Mouse (Mus musculus) hindbrain, embryonic 16.5 days (tissue): ENCODE data around the gene Tprg. TPM values are rescaled to one million over a fixed set of nuclear protein-coding genes. Genes with fewer than 3 reads are reported as not detected.
A peak's percentile ranks its signal among the peaks of the same experiment; 100 is the strongest.

Experiments
- ATAC-seq: fragments of 200-750 bp; cut with Nextera tagmentation; 2 replicates; pipeline ENCODE4 v1.8.0; 2017; ENCODE audit warnings: moderate TSS enrichment, moderate library complexity
- H3K27ac ChIP-seq: fragments of 300-500 bp; sonication (generic); 2 replicates; pipeline ENCODE4 v1.5.1; 2014; ENCODE audit warnings: low read depth, mild to moderate bottlenecking, control low read depth, low read length, moderate library complexity
- H3K27me3 ChIP-seq: fragments of 300-500 bp; sonication (generic); replicated peaks from 2 replicates; pipeline ENCODE4 v1.6.1; 2014; ENCODE audit warnings: low read length; ENCODE audit not compliant: control insufficient read depth, insufficient read depth
- H3K36me3 ChIP-seq: fragments of 300-500 bp; sonication (generic); 2 replicates; pipeline ENCODE4 v1.6.1; 2014; ENCODE audit warnings: mild to moderate bottlenecking, low read length, moderate library complexity, mixed read lengths; ENCODE audit not compliant: control insufficient read depth, insufficient read depth
- H3K4me1 ChIP-seq: fragments of 300-500 bp; sonication (generic); 2 replicates; pipeline ENCODE4 v1.6.1; 2014; ENCODE audit warnings: low read depth, low read length; ENCODE audit not compliant: control insufficient read depth, insufficient read depth
- H3K4me2 ChIP-seq: fragments of 300-500 bp; sonication (generic); 2 replicates; pipeline ENCODE4 v1.6.1; 2014; ENCODE audit warnings: mild to moderate bottlenecking, low read length, control low read depth, moderate library complexity
- H3K4me3 ChIP-seq: fragments of 300-500 bp; sonication (generic); 2 replicates; pipeline ENCODE4 v1.5.1; 2014; ENCODE audit warnings: mild to moderate bottlenecking, low read length, control low read depth, moderate library complexity
- H3K9ac ChIP-seq: fragments of 300-500 bp; sonication (generic); 2 replicates; pipeline ENCODE4 v1.6.1; 2014; ENCODE audit warnings: low read depth, mild to moderate bottlenecking, control low read depth, low read length, moderate library complexity
- H3K9me3 ChIP-seq: fragments of 300-500 bp; sonication (generic); 2 replicates; pipeline ENCODE4 v1.6.1; 2014; ENCODE audit warnings: mild to moderate bottlenecking, low read length, moderate library complexity; ENCODE audit not compliant: control insufficient read depth
- WGBS: fragments of 180-500 bp; shearing (Covaris S2); extraction: QIAGEN DNeasy Blood & Tissue Kit; methylation state at CpG from one replicate; pipeline ENCODE4 v1.1.7; 2014; 5-methylcytosine and 5-hydroxymethylcytosine counted together
- polyA plus RNA-seq: library from polyadenylated mRNA; unstranded; fragments of >200 nt; fragmentation: Nextera tagmentation; extraction: Ambion mirVana; gene quantifications from 2 replicates; pipeline ENCODE4 v1.2.1, GENCODE M21; 2015

The Tprg gene
- polyA plus RNA-seq, 1 experiment from 2014 or later = 0.14 TPM

DNA sequence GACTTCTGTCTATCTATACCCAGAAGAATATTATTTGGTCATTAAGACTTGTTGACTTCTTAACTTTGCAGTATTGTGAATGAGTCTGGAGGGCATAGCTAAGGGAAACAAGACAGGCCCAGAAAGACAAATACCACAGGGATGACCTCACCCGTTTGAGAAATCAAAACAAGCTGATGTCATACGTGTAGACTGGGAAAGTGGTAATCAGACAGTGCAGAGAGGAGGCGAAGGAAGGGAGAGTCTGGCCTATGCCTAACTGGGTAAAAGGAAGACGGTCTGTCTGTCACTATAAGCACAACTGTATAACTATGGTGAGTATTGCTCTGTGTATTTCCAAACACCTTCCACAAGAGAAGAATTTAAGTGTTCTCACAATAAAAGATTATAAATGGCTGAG is 23.7 kb upstream of the Tprg start:
- no peaks in the 10 kb centered on the region for H3K9me3 ChIP-seq
- H3K9ac ChIP-seq = no peak overlapping the region
- H3K4me2 ChIP-seq = no peak overlapping the region
- WGBS = 70% methylated on average over 4 of the region's 4 CpGs
- no peaks in the 10 kb centered on the region for H3K4me1 ChIP-seq
- no peak overlapping the region for H3K27ac ChIP-seq
- no peak overlapping the region for H3K4me3 ChIP-seq
- H3K36me3 ChIP-seq = no peaks in the 10 kb centered on the region
- ATAC-seq = no peak
- no peaks in the 10 kb centered on the region; the same call in 1 of the 2 replicates for H3K27me3 ChIP-seq

DNA sequence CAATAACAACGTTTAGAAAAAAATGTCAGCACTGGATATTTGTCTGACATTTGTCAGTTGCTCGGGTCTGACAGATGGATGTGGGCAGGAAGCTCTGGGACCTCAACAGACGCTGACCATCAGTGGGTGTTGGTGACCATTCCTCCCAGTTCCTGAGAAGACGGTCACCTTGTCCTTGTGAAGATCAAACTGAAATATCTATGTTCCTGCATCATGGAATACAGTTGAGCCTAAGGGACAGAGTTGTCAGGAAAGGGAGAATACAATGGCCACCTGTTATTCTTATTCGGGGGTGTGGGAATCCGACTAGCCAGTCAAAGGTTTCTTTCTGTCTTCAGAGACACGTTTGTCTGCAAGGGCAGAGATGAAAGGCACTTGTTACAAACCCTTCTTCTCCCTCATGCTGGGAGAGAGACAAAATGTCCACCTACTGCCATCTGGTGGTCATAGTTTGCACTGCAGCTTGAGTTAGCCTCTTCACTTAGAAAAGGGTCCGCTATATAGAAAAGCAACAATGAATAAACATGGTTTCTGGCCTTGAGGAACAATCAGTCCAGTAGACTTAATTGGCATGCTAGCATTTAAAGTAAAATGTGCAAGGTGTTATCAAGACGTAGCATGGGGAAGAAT is 23.0 kb upstream of the Tprg start:
- Histone ChIP-seq H3K9ac (no peak overlapping the region), H3K4me3 (no peak overlapping the region), H3K4me2 (no peak overlapping the region), H3K27me3 (no peaks in the 10 kb centered on the region; the same call in 1 of the 2 replicates), H3K4me1 (no peaks in the 10 kb centered on the region), H3K27ac (no peak overlapping the region), H3K36me3 (no peaks in the 10 kb centered on the region), H3K9me3 (no peaks in the 10 kb centered on the region)
- whole genome bisulfite sequencing = 41% methylated on average over 9 of the region's 9 CpGs
- peak; percentile 74; the same call in 1 of the 2 replicates for ATAC-seq

DNA sequence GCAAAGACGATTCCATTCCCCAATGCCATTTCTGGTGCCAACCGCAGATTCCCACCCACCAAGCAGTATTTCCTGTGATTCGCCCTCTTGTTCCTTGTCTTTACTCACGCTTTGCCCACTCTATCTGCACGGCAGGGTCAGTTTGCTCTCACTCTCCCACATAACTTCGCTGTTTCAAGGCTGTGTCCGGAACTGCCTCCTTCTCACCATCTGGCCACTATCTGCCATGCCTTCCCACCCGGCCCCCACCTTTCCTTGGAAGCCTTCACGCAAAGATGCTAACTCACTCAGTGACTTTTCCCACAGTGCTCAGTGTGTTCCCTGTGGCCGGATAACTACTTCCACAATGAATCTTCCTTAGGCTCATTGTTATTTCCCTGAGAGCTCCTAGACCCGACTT is 21.4 kb upstream of the Tprg start:
- Histone ChIP-seq H3K4me2 (no peak overlapping the region), H3K4me3 (no peak overlapping the region), H3K27me3 (no peaks in the 10 kb centered on the region; the same call in 1 of the 2 replicates), H3K9me3 (no peaks in the 10 kb centered on the region), H3K27ac (no peak overlapping the region), H3K9ac (no peak overlapping the region), H3K36me3 (no peaks in the 10 kb centered on the region), H3K4me1 (no peaks in the 10 kb centered on the region)
- no peak for ATAC-seq
- whole genome bisulfite sequencing = 79% methylated on average over 11 of the region's 11 CpGs

DNA sequence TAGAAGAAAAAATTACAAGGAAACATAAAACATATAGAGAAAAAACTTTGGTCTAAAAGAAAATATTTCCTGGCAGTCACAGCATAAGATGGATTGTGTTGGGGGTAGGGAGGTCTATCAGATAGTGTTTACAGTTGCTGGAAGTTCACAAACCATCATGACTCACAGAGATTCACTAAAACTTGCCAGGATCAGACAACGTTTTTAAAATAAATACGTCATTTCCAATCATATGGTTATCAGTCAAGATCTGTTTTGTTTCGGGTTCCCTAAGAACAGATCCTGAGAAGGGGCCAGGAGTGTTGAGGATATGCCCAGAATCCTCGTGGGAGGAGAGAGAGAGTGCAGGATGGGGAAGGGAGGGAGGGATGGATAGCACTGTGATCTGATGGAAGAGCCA is 18.3 kb upstream of the Tprg start:
- no peak for ATAC-seq
- WGBS = 71% methylated on average over 4 of the region's 4 CpGs
- Histone ChIP-seq H3K27ac (no peak overlapping the region), H3K4me2 (no peak overlapping the region), H3K4me3 (no peak overlapping the region), H3K27me3 (no peaks in the 10 kb centered on the region; the same call in 1 of the 2 replicates), H3K9me3 (no peaks in the 10 kb centered on the region), H3K9ac (no peak overlapping the region), H3K36me3 (no peaks in the 10 kb centered on the region), H3K4me1 (no peaks in the 10 kb centered on the region)

DNA sequence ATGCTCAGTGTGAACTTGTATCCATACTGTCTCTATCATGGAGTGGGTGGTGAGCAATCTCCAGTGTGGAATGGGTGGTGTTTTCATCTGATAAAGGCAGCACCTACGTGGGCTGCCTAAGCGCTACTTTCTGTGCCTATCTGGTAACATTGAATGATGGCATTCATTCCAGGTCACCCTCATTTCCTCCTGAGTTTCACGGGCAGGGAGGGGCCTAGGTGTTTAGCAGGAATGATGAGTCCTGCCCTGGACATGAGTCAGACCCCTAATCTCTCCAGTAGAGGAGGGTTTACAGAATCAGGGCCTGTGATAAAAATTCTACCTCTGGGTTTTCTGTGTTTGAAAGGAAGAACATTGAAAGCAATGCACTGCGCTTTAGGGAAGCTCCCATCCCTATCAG is 4.1 kb upstream of the Tprg start:
- Histone ChIP-seq H3K9me3 (no peaks in the 10 kb centered on the region), H3K9ac (no peak overlapping the region), H3K4me1 (no peaks in the 10 kb centered on the region), H3K27me3 (no peaks in the 10 kb centered on the region), H3K36me3 (no peaks in the 10 kb centered on the region), H3K4me3 (no peak overlapping the region), H3K27ac (no peak overlapping the region), H3K4me2 (no peak overlapping the region)
- 95% methylated on average over 4 of the region's 4 CpGs for WGBS
- ATAC-seq = no peak

DNA sequence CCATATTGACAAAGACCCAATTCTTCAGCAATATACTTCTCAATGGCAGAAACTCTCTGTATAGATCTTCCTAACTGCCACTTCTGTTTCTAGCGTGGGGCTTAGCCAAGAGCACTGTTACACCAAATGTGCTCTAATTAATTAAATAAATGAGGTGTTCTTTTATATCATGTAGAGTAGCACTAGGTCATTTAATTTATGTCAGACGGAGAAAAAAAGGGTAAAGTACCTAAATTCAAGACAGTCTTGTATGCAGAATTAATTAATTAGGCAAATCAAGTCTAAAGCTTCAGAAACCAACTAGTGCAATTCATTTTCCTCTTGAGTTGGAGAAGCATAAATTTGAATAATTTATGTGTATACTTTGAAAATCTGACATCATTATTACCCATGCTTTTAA is 7.1 kb downstream of the Tprg start:
- H3K9ac ChIP-seq = no peak overlapping the region
- WGBS = 69% methylated on average over 2 of the region's 2 CpGs
- no peak for ATAC-seq

DNA sequence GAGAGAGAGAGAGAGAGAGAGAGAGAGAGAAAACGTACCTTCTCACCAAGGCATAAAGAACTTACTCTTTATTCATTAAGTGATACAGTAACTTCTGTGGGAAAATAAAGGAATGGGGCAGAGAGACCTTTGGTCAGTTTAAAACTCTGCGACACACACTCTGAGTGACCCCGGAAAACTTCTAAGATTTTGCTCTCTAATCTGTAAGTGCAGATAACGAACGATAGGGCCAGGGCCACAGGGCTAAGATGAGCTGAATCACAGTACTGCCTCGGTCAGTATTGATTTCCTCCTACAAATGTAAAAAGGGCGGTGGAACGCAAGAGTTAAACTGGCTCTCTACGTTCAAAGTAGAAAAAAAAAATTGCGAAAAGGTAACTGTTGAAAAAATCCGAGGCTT is 8.9 kb downstream of the Tprg start:
- H3K27ac ChIP-seq = no peak overlapping the region
- no peaks in the 10 kb centered on the region for H3K4me1 ChIP-seq
- no peak overlapping the region for H3K9ac ChIP-seq
- H3K36me3 ChIP-seq = no peaks in the 10 kb centered on the region
- no peaks in the 10 kb centered on the region for H3K9me3 ChIP-seq
- H3K4me3 ChIP-seq = no peak overlapping the region
- no peak overlapping the region for H3K4me2 ChIP-seq
- ATAC-seq = no peak
- 92% methylated on average over 11 of the region's 11 CpGs for WGBS
- no peaks in the 10 kb centered on the region for H3K27me3 ChIP-seq

More for the DNA sequence above, 7.1 kb downstream of the Tprg start:
- H3K4me3 ChIP-seq = no peak overlapping the region
- no peak overlapping the region for H3K4me2 ChIP-seq
- no peaks in the 10 kb centered on the region for H3K9me3 ChIP-seq
- H3K4me1 ChIP-seq = no peaks in the 10 kb centered on the region
- H3K27ac ChIP-seq = no peak overlapping the region
- no peaks in the 10 kb centered on the region for H3K36me3 ChIP-seq
- H3K27me3 ChIP-seq = no peaks in the 10 kb centered on the region

DNA sequence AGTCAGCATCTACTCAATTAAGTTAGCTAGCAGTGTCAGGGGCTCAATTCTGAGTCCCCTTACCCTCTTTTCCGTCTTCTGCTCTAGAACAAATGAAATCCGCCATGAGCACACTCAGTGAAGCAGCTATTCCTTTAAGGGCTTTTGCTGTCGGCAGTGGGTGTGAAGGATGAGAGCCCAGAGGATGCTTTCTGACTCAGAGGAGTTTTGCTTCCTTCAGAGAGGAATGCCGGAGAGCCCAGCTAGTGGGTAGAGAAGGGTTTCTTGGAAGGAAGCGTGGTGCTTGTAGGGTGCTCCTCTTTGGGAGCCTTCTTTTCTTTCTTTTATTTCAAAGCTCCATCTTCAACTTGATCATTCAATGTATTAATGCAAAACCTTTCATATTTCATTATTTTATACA is 10.1 kb downstream of the Tprg start:
- Histone ChIP-seq H3K4me1 (no peaks in the 10 kb centered on the region), H3K27me3 (no peaks in the 10 kb centered on the region), H3K9me3 (no peaks in the 10 kb centered on the region), H3K27ac (no peak overlapping the region), H3K9ac (no peak overlapping the region), H3K36me3 (no peaks in the 10 kb centered on the region), H3K4me3 (no peak overlapping the region), H3K4me2 (no peak overlapping the region)
- whole genome bisulfite sequencing = 90% methylated on average over 5 of the region's 5 CpGs
- ATAC-seq = no peak

DNA sequence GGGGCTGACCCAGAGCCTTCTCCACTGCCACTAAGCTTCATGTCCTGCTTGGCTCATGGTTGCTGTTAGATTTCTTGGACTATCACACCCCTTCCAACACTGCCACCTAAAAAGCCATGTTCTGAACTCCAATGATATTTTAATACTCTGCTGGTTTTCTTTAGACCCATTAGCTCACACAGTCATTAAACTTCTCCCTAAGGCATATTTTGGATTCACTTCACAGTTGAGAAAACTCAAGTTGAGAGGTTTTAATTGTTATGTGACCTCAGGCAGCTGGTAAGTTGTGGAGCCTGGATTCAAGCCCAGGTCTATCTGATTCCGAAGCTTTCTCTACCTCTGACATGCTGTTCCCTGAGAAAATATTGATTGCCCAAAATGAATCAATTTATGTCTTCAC is 11.6 kb downstream of the Tprg start:
- H3K4me2 ChIP-seq = no peak overlapping the region
- no peak overlapping the region for H3K27ac ChIP-seq
- 66% methylated on average over 1 of the region's 1 CpGs for WGBS
- H3K27me3 ChIP-seq = no peaks in the 10 kb centered on the region
- H3K9me3 ChIP-seq = no peaks in the 10 kb centered on the region
- H3K36me3 ChIP-seq = no peaks in the 10 kb centered on the region
- H3K4me3 ChIP-seq = no peak overlapping the region
- H3K4me1 ChIP-seq = no peaks in the 10 kb centered on the region
- H3K9ac ChIP-seq = no peak overlapping the region
- ATAC-seq = no peak

DNA sequence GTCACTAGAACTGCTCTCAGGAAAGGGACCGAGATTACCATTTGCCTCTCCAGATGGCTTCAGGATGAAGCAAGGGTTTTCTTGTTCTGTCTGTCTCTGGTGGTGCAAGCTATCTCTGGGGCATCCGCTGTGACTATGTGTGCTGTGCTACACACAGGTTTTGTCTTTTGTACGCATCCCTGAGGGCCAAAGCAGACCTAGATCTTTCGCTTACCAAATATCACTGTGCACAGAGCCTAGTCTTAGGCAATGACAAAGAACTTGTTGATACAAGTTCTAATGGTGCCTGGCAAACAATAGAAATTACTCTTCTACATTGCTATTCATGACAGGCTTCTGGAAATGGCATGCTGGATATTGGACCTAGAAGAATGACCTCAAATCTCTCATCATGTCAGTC is 16.0 kb downstream of the Tprg start:
- no peaks in the 10 kb centered on the region for H3K9me3 ChIP-seq
- WGBS = 92% methylated on average over 4 of the region's 4 CpGs
- H3K27ac ChIP-seq = no peak overlapping the region
- H3K27me3 ChIP-seq = no peaks in the 10 kb centered on the region
- H3K36me3 ChIP-seq = no peaks in the 10 kb centered on the region
- no peak overlapping the region for H3K4me2 ChIP-seq
- H3K4me3 ChIP-seq = no peak overlapping the region
- H3K9ac ChIP-seq = no peak overlapping the region
- no peaks in the 10 kb centered on the region for H3K4me1 ChIP-seq
- no peak for ATAC-seq
